Mouse (Mus musculus) ES-E14 (cell line): ENCODE results near the gene Lyst. TPM values are rescaled to one million over a fixed set of nuclear protein-coding genes. Genes with fewer than 3 reads are reported as not detected.

ENCODE experiments used
- DNase-seq: peaks from one replicate; pipeline ENCODE4 v3.0.0-alpha.2; 2013; ENCODE audit warnings: low read depth, low spot score
- H3K27ac ChIP-seq: 2 replicates; pipeline ENCODE4 v1.5.1; 2012; ENCODE audit warnings: low read depth, mild to moderate bottlenecking, low read length, moderate library complexity, mixed read lengths; ENCODE audit not compliant: poor library complexity, insufficient read depth, severe bottlenecking
- H3K36me3 ChIP-seq: 2 replicates; pipeline ENCODE4 v1.6.1; 2012; ENCODE audit warnings: mild to moderate bottlenecking, low read length, moderate library complexity, mixed read lengths; ENCODE audit not compliant: control insufficient read depth, poor library complexity, insufficient read depth, severe bottlenecking
- H3K4me1 ChIP-seq, 2 experiments: fragments of 150-350 bp in 1 of 2; sonication (generic) in 1 of 2; 2 replicates each; pipeline ENCODE4 v1.6.1; 2012; ENCODE audit warnings: low read length in 2 of 2, mild to moderate bottlenecking in 1 of 2, mixed read lengths in 1 of 2; ENCODE audit not compliant: control insufficient read depth in 2 of 2, insufficient read depth in 2 of 2, poor library complexity in 1 of 2
- H3K4me3 ChIP-seq, 2 experiments: fragments of 150-350 bp in 1 of 2; sonication (generic) in 1 of 2; 2 replicates each; pipeline ENCODE4 v1.5.1; 2012; ENCODE audit warnings: low read length in 2 of 2, low read depth in 1 of 2, mild to moderate bottlenecking in 1 of 2, mixed read lengths in 1 of 2; ENCODE audit not compliant: insufficient read depth in 1 of 2, poor library complexity in 1 of 2, severe bottlenecking in 1 of 2
- H3K9ac ChIP-seq: 2 replicates; pipeline ENCODE4 v1.6.1; 2012; ENCODE audit warnings: low read depth, mild to moderate bottlenecking, low read length, mixed read lengths; ENCODE audit not compliant: poor library complexity, insufficient read depth, severe bottlenecking
- H3K9me3 ChIP-seq: fragments of 150-350 bp; sonication (generic); 2 replicates; pipeline ENCODE4 v1.6.1; 2012; ENCODE audit warnings: low read depth, mild to moderate bottlenecking, low read length; ENCODE audit not compliant: control insufficient read depth, insufficient read depth
- CHD2 ChIP-seq: IDR thresholded peaks from 2 replicates; pipeline ENCODE4 v1.6.1; 2014; ENCODE audit warnings: mild to moderate bottlenecking, low read depth, low read length, inconsistent platforms
- HCFC1 ChIP-seq: IDR thresholded peaks from 2 replicates; pipeline ENCODE4 v1.6.1; 2012; ENCODE audit warnings: low read length, inconsistent platforms, borderline replicate concordance; ENCODE audit not compliant: insufficient read depth
- MAFK ChIP-seq: IDR thresholded peaks from 2 replicates; pipeline ENCODE4 v1.6.1; 2014; ENCODE audit warnings: mild to moderate bottlenecking, low read depth, low read length, inconsistent platforms; ENCODE audit not compliant: insufficient read depth
- ZC3H11A ChIP-seq: IDR thresholded peaks from 2 replicates; pipeline ENCODE4 v1.6.1; 2012; ENCODE audit warnings: low read depth, mild to moderate bottlenecking, inconsistent platforms, low read length, borderline replicate concordance
- ZNF384 ChIP-seq: IDR thresholded peaks from 2 replicates; pipeline ENCODE4 v1.6.1; 2012; ENCODE audit warnings: low read depth, low read length, inconsistent platforms
- in situ Hi-C, 2 experiments: fragments of 600-800 bp; cut with MboI; formaldehyde crosslinking; loops; one replicate each; pipeline ENCODE4 v1.15.1; 2025; ENCODE audit warnings: low sequenced_read_pairs in 2 of 2, inconsistent platforms in 1 of 2; ENCODE audit not compliant: unreplicated experiment in 2 of 2
- total RNA-seq: library from RNA; depleted of rRNA; stranded (reverse); fragments of 300-350 nt; gene quantifications from 2 replicates; pipeline ENCODE4 v1.2.3, GENCODE M21; 2012

Gene Lyst
- total RNA-seq, 1 experiment: 11.7 TPM

DNA sequence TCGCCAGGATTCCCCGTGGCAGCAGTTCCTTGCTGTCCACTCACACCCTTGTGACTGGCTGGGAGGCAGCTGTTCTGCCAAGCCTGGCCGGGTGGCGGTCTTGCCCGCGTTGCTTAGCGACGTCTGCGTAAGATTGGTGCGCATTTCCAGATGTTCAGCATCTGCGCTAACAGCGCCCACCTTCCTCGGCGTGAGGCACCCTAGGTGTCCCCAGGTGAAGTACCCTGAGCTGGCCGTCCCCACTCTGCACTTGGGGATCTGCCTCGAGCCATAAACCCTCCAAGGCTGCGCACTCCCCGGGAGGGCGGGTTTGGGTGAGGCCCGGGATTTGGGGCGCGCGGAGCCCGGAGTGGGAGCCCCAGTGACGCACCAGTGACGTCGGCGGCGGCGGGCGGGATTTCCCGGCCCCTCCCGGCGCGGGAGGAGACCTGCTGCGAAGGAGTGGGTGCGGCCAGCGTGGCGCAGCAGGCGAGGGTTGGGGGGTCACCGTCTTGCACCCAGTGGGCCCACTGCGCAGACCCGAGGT lies 193.8 kb downstream of the Lyst start, which contains the start of gene Gng4:
TSS of gene Gng4 (plus strand) at position 166 of the 526 bp plus-strand sequence.
- Histone ChIP-seq H3K9me3 (no peaks in the 10 kb centered on the region), H3K9ac (no peak within 1 kb of the TSS), H3K27ac (no peak within 1 kb of the TSS), H3K4me1 (peaks cover 0 to 2% of the 10 kb centered on the region in 2 experiments; a peak in 1 of 4 replicates), H3K36me3 (no peaks in the 10 kb centered on the region), H3K4me3 (peak within 1 kb of the TSS; percentile 30 to 62)
- no peak for TF ChIP-seq HCFC1
- TF ChIP-seq ZNF384: no peak
- no peak for TF ChIP-seq ZC3H11A
- TF ChIP-seq CHD2: no peak
- TF ChIP-seq MAFK: no peak
- no peak for DNase-seq
- in situ Hi-C loops: no loop called here

DNA sequence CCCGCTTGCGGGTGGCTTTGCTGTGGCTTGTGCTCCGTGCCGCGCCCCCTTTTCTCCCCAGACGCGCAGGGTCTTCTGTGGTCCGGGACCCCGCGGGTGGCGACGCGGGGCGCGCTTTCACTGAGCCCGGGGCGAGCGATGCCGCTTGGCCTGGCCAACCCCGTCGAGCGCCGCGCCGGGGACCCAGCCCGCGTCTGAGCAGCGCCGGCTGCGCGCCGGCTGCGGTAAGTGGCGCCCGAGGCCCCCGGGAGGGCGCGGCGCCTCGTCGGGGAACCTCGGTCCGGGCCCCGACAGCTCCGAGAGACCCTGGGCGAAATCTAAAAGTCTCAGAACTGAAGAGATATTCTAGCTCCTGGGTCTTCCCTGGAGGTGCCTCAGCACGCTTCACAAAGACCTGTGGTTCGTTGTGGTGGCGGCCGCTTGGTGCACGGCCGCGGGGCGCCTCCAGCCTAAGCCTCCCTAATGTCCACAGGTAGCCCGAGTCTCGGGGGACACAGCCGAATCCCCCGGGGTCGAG lies 194.3 kb downstream of the Lyst start:
- in situ Hi-C loops: no loop called here
- H3K4me3 ChIP-seq: peak overlapping the region; percentile 30 to 62
- H3K9ac ChIP-seq: no peak overlapping the region
- H3K36me3 ChIP-seq: no peaks in the 10 kb centered on the region
- no peak overlapping the region for H3K27ac ChIP-seq
- no peaks in the 10 kb centered on the region for H3K9me3 ChIP-seq
- TF ChIP-seq CHD2 (no peak), MAFK (no peak), HCFC1 (no peak), ZNF384 (no peak), ZC3H11A (no peak)
- H3K4me1 ChIP-seq: peaks cover 0 to 2% of the 10 kb centered on the region in 2 experiments; a peak in 1 of 4 replicates
- no peak for DNase-seq

- peak; percentile 50 for DNase-seq
- no peaks in the 10 kb centered on the region for H3K9me3 ChIP-seq
- H3K4me1 ChIP-seq: peaks cover 0 to 2% of the 10 kb centered on the region in 2 experiments; a peak in 1 of 4 replicates
- in situ Hi-C loops: no loop called here
- no peak overlapping the region for H3K9ac ChIP-seq
- TF ChIP-seq ZNF384 (no peak), MAFK (no peak), HCFC1 (no peak), CHD2 (no peak), ZC3H11A (no peak)
- H3K36me3 ChIP-seq: no peaks in the 10 kb centered on the region
- no peak overlapping the region for H3K27ac ChIP-seq
- H3K4me3 ChIP-seq: peak overlapping the region; percentile 30 to 62
Observed at GRCm38 (mm10) chr13:13784981-13785783, 195.0 kb downstream of the Lyst start.

- no peak overlapping the region for H3K9ac ChIP-seq
- H3K27ac ChIP-seq: no peak overlapping the region
- no peak for DNase-seq
- in situ Hi-C loops: no loop called here
- no peaks in the 10 kb centered on the region for H3K9me3 ChIP-seq
- H3K4me1 ChIP-seq: peaks cover 0 to 2% of the 10 kb centered on the region in 2 experiments; a peak in 1 of 4 replicates
- TF ChIP-seq MAFK: no peak
- TF ChIP-seq CHD2: no peak
- no peak for TF ChIP-seq ZNF384
- TF ChIP-seq ZC3H11A: no peak
- no peak for TF ChIP-seq HCFC1
- no peaks in the 10 kb centered on the region for H3K36me3 ChIP-seq
- no peak overlapping the region for H3K4me3 ChIP-seq
Observed at GRCm38 (mm10) chr13:13786971-13787370, 196.8 kb downstream of the Lyst start.
